Mouse (Mus musculus) forebrain, embryonic 15.5 days (tissue): ENCODE measurements around the gene Gpr55. TPM values are rescaled to one million over a fixed set of nuclear protein-coding genes. Genes with fewer than 3 reads are reported as not detected.

Source experiments
- ATAC-seq: fragments of 200-750 bp; cut with Nextera tagmentation; replicated peaks from 2 replicates; pipeline ENCODE4 v1.8.0; 2017; ENCODE audit warnings: mild to moderate bottlenecking, moderate TSS enrichment, moderate library complexity
- H3K27ac ChIP-seq: fragments of 300-500 bp; sonication (generic); replicated peaks from 2 replicates; pipeline ENCODE4 v1.5.1; 2015; ENCODE audit warnings: mild to moderate bottlenecking, inconsistent platforms
- H3K27me3 ChIP-seq: fragments of 300-500 bp; sonication (generic); 2 replicates; pipeline ENCODE4 v1.6.1; 2015; ENCODE audit warnings: inconsistent platforms
- H3K36me3 ChIP-seq: fragments of 300-500 bp; sonication (generic); 2 replicates; pipeline ENCODE4 v1.6.1; 2015; ENCODE audit warnings: mild to moderate bottlenecking, inconsistent platforms
- H3K4me1 ChIP-seq: fragments of 300-500 bp; sonication (generic); 2 replicates; pipeline ENCODE4 v1.6.1; 2015; ENCODE audit warnings: inconsistent platforms
- H3K4me2 ChIP-seq: fragments of 300-500 bp; sonication (generic); replicated peaks from 2 replicates; pipeline ENCODE4 v1.6.1; 2015; ENCODE audit warnings: mild to moderate bottlenecking, inconsistent platforms
- H3K4me3 ChIP-seq: fragments of 300-500 bp; sonication (generic); 2 replicates; pipeline ENCODE4 v1.5.1; 2015; ENCODE audit warnings: mild to moderate bottlenecking, inconsistent platforms
- H3K9ac ChIP-seq: fragments of 300-500 bp; sonication (generic); replicated peaks from 2 replicates; pipeline ENCODE4 v1.6.1; 2015; ENCODE audit warnings: mild to moderate bottlenecking, inconsistent platforms
- H3K9me3 ChIP-seq: fragments of 300-500 bp; sonication (generic); 2 replicates; pipeline ENCODE4 v1.6.1; 2016; ENCODE audit warnings: inconsistent platforms
- WGBS: fragments of 180-500 bp; shearing (Covaris S2); methylation state at CpG from one replicate; pipeline ENCODE4 v1.1.7; 2015; ENCODE audit warnings: mixed read lengths; 5-methylcytosine and 5-hydroxymethylcytosine counted together
- polyA plus RNA-seq: library from polyadenylated mRNA; unstranded; fragments of >200 nt; fragmentation: Nextera tagmentation; extraction: Ambion mirVana; gene quantifications from 2 replicates; pipeline ENCODE4 v1.2.1, GENCODE M21; 2015

Gene Gpr55
- polyA plus RNA-seq, 1 experiment from 2014 or later = 0.15 TPM

DNA sequence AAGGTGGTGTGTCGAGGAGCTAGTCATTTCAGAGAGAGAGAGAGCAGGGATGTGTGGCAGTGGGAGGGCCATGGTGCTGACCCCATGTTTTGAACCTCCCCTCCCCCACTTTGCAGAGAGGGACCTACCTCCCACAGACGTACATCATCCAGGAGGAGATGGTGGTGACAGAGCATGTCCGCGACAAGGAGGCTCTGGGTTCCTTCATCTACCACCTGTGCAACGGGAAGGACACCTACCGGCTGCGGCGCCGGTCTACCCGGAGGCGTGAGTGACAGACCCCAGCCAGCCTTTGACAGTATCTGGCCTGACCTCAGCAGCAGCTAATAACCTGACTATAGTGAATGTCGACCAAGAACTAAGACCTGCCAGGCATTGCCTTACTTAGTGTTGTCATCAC lies 53.9 kb downstream of the Gpr55 start:
- 93% methylated on average over 12 of the region's 12 CpGs for WGBS
- ATAC-seq = no peak

DNA sequence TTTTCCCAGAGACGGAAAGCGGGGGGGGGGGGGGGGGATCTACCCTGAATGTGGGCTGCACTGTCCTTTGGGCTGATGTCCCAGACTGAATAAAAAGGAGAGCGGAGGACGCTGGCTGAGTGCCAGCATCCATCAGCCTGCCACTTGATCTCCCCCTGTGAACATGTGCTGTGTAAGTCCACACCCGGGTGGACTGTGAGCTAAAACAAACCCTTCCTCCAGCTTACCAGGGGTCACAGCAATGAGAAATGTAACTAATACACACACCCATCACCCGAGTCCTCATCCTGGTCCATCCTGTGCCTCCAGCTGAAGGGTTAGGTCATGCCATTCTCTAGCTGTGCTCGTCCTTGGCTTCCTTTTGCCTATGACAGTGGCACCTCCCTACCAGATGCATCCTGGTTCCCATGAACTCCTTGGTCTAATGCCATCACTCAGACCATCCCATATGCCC lies 58.7 kb downstream of the Gpr55 start:
- no peak overlapping the region for H3K4me3 ChIP-seq
- peak overlapping the region; percentile 80 for H3K27ac ChIP-seq
- H3K9ac ChIP-seq = no peak overlapping the region
- H3K27me3 ChIP-seq = no peaks in the 10 kb centered on the region
- H3K36me3 ChIP-seq = peaks cover 31% of the 10 kb centered on the region
- 9% methylated on average over 7 of the region's 7 CpGs for WGBS
- no peak overlapping the region for H3K4me2 ChIP-seq
- no peaks in the 10 kb centered on the region for H3K9me3 ChIP-seq
- peaks cover 56% of the 10 kb centered on the region for H3K4me1 ChIP-seq
- ATAC-seq = peak; percentile 66

More for the DNA sequence above, 53.9 kb downstream of the Gpr55 start:
- no peak overlapping the region for H3K4me2 ChIP-seq
- no peak overlapping the region for H3K27ac ChIP-seq
- no peak overlapping the region for H3K4me3 ChIP-seq
- no peak overlapping the region for H3K9ac ChIP-seq
- H3K9me3 ChIP-seq = no peaks in the 10 kb centered on the region
- H3K27me3 ChIP-seq = no peaks in the 10 kb centered on the region
- H3K36me3 ChIP-seq = peaks cover 43% of the 10 kb centered on the region
- H3K4me1 ChIP-seq = peaks cover 9% of the 10 kb centered on the region

DNA sequence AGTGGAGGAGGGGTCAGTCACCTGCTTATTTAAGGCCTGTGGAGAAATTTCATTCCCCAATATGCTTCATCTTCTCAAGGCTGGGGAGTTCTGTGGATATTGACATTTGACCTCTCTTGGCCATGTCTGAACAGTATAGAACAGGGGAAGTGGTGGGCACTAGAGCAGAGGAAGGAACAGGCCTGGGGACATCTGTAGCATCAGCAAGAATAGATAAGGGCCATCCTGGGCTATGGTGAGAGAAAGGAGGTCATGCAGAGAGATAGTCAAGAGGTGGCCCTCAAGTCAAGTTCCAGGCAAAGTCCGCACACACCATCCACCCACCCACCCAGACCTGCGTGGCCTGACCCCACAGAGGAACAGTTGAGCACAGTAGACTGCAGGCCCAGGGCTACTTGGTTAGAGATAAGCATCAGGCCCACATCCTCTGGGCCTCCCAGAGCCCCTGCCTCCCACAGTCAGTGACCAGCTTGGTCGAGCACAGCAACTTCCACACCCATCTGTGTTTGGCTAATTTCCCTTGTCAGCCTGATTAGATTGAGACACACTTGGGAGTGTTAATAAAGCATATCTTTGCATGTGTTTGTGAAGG lies 59.2 kb downstream of the Gpr55 start:
- 47% methylated on average over 3 of the region's 3 CpGs for WGBS
- H3K27me3 ChIP-seq = no peaks in the 10 kb centered on the region
- H3K4me1 ChIP-seq = peaks cover 61% of the 10 kb centered on the region
- H3K9me3 ChIP-seq = no peaks in the 10 kb centered on the region
- peak; percentile 53 for ATAC-seq
- H3K27ac ChIP-seq = peak overlapping the region; percentile 80
- peaks cover 27% of the 10 kb centered on the region for H3K36me3 ChIP-seq
- no peak overlapping the region for H3K4me2 ChIP-seq
- no peak overlapping the region for H3K4me3 ChIP-seq
- no peak overlapping the region for H3K9ac ChIP-seq

DNA sequence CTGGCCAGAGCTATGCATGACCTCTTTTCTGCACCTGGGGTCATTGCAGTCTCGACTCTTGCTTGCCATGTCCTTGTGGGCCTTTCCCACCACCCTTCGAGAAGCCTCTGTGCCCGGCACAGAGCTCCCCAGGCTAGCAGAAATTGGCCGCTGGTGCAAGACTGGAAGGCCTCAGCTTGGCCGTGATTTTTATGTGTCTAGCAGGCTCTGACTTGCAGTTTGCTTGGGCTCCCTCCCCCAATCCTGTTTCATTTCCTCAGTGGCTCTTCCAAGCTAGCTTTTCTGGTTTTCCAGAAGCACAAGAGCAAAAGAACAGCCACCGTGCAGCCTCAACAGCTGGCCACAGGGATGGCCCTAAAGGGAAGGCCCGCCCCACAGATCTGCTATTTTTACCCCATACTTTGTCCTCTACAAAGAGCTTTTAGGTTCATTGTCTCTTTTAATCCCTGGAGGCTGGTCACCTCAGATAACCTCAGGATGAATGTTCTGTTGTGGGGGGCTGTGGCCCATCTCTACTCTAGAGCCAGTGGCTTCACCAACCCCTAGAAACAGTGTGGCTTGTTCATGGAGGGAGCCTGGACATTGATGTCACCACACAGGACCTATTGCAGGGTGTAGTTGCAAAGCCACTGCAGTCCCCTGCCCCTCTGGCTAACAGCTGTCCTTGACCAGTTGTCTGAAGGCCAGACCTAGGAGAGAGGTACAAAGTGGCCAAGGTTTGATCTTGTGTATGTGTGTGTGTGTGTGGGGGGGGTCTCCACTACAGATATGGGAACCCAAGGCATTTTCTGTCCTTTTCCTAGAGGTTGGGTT lies 60.1 kb downstream of the Gpr55 start:
- no peak for ATAC-seq
- 76% methylated on average over 7 of the region's 7 CpGs for WGBS
- peaks cover 70% of the 10 kb centered on the region for H3K4me1 ChIP-seq
- no peak overlapping the region for H3K4me3 ChIP-seq
- H3K4me2 ChIP-seq = no peak overlapping the region
- no peaks in the 10 kb centered on the region for H3K9me3 ChIP-seq
- H3K9ac ChIP-seq = no peak overlapping the region
- peaks cover 18% of the 10 kb centered on the region for H3K36me3 ChIP-seq
- no peaks in the 10 kb centered on the region for H3K27me3 ChIP-seq
- peak overlapping the region; percentile 88 for H3K27ac ChIP-seq

DNA sequence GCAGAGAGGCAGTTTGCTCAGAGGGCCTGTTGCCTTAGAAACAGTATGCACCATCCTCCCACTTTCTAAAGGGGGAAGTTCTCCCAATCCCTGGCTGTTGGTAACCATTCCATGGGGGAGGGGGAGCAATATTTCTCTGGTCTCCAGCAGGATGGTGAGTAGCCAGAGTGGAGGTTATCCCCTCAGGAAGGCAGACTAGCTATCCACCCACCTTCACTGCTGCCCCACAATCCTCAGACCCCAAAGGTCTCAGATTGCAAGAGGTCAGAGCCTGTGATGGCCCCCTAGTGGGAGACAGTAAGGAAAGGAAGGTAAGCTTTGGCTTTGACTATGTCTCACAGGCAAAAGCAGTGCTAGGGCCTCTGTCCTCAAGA lies 61.4 kb downstream of the Gpr55 start:
- Histone ChIP-seq H3K36me3 (peaks cover 5% of the 10 kb centered on the region; the same call in 1 of the 2 replicates), H3K27me3 (no peaks in the 10 kb centered on the region), H3K9me3 (no peaks in the 10 kb centered on the region), H3K4me2 (peak overlapping the region; percentile 84), H3K9ac (0 out of 2 replicates have a peak overlapping the region, but pooled peaks have one; percentile 15), H3K4me1 (peaks cover 77% of the 10 kb centered on the region), H3K4me3 (no peak overlapping the region), H3K27ac (peak overlapping the region; percentile 88)
- no peak for ATAC-seq

DNA sequence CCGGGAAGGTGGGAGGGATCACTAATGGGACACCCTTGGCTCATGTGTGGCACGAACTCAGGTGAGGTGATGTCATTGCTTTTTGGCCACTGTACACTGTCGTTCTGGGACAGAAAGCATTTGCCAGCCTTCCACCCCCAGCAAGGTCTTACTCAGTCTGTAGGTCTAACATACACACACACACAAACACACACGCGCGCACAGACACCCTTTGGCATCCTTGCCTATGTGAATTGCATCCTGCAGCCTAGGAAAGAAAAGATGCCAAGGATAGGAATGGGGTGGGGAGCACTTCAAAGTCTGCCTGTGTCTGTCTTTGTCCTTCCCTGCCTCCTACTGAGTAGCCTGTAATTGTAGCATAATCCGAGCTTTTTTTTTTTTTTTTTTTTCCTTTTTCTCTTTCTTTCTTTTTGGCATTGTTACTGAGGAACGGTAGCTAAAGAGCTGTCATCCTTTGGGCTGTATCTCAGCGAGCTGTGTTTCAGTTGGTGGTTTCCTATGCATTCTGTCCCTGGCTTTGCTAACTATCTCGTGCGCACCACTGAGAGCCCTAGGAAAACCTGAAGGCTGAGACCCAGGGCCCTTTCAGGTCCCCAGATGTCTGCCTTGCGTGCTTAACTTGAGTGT lies 61.9 kb downstream of the Gpr55 start:
- Histone ChIP-seq H3K36me3 (peaks cover 1% of the 10 kb centered on the region; the same call in 1 of the 2 replicates), H3K4me3 (peak overlapping the region; percentile 2; the same call in 1 of the 2 replicates), H3K27ac (peak overlapping the region; percentile 88), H3K9ac (peak overlapping the region; percentile 39), H3K9me3 (no peaks in the 10 kb centered on the region), H3K4me2 (peak overlapping the region; percentile 84), H3K27me3 (no peaks in the 10 kb centered on the region), H3K4me1 (peaks cover 80% of the 10 kb centered on the region)
- no peak for ATAC-seq
- 12% methylated on average over 12 of the region's 12 CpGs for WGBS

DNA sequence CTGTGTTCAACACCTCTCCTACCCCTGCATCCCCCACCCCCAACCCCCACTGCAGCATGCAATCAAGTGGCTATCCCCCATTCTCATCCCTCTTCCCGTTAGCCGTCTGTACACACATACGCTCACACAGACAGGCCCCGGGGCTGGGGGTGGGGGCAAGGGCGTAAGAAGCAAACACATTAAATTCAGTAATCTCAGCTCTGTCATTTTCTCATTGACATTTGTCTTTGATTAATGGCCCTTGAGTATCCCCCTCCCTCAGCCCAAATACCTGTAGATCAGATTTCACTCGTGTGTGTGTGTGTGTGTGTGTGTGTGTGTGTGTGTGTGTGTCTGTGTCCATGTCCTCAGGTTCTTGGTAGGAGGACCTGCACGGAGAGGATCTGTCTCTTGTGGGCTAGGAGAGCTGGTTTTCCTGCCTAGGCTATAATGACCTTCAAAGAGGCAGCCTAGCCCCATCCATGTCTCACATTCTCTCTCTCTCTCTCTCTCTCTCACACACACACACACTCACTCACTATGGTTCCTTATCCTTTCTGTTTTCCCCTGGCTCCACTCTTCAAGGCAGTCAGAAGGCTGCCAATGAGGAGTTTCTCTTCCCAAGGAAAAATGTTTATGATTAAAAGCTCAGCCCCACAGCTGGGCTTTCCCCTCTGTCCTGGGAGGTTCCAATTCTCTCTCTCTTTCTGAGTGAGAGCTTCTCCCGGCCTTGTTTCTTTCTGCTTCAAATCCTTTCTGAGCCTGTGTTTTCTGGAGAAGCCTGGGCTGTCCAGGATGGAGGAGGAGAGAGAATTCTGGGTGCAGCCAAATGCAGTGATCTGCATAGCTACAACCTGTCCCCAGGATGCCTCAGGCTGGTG lies 62.7 kb downstream of the Gpr55 start:
- no peak for ATAC-seq
- Histone ChIP-seq H3K9me3 (no peaks in the 10 kb centered on the region), H3K27me3 (no peaks in the 10 kb centered on the region), H3K27ac (peak overlapping the region; percentile 88), H3K4me3 (peak overlapping the region; percentile 2; the same call in 1 of the 2 replicates), H3K9ac (peak overlapping the region; percentile 39), H3K4me1 (peaks cover 83% of the 10 kb centered on the region), H3K4me2 (peak overlapping the region; percentile 84), H3K36me3 (no peaks in the 10 kb centered on the region)
- 16% methylated on average over 8 of the region's 8 CpGs for WGBS

DNA sequence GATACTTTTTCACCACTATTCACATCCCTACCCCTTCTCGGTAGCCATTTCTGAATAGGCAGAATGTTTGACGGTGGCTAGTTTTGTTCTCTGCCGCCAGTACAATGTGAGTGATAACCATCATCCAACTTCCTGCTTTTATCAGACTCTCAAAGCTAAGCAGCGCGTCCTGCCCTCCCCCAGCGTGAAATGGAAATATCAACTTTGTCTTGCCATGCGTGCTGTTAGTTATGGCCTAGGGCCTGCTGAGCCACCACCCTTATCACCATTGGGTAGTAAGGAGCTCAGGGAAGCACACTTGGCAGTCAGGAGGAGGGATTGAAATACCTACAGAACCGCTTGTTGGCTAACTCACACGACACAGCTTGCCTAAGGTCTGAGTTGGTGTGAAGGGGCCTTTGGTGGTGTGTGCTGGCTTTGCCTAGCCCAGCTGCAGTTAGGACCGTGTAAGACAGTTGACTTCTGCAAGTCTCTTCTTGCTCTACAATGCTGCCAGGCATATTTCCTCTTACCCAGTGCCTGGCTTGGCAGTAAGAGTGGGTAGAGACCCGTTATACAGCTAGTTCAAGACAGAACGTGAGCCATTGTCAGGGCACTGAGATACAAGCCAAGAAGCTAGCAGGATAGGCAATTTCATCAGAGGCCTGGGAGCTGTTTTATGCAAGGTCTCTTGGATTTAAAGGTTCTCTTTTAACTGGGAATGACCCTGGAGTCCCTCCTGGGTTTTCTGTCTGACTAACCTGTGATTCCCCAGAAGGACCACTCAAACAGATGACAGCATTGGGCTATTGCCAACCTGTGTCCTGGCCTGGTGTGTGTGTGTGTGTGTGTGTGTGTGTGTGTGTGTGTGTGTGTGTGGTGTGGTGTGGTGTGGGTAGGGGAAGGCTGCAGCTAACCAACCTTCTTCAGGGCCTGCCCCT lies 63.8 kb downstream of the Gpr55 start:
- H3K27me3 ChIP-seq = no peaks in the 10 kb centered on the region
- no peaks in the 10 kb centered on the region for H3K36me3 ChIP-seq
- H3K4me1 ChIP-seq = peaks cover 76% of the 10 kb centered on the region
- no peaks in the 10 kb centered on the region for H3K9me3 ChIP-seq
- peak overlapping the region; percentile 84 for H3K4me2 ChIP-seq
- peak overlapping the region; percentile 86 for H3K4me3 ChIP-seq
- H3K27ac ChIP-seq = peak overlapping the region; percentile 88
- H3K9ac ChIP-seq = 0 out of 2 replicates have a peak overlapping the region, but pooled peaks have one; percentile 24
- no peak for ATAC-seq
- 62% methylated on average over 12 of the region's 12 CpGs for WGBS

DNA sequence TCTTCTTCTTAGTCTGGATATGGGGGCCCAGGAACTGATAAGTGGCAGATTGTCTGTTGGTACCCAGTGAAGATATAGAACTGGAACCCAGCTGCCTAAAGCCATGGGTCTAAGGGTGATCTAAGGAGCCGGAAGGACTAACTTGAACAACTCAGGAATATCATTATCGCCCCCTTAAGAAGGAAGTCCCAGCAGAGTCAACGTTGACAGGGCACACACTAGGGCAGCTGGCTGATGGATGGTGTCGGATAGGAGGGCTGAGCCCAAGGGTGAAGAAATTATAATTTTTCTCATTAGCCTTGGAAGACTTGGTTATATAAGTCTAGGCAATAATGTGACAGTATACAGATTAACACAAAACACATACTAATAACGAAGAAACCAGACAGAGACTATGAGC lies 64.7 kb downstream of the Gpr55 start:
- ATAC-seq = no peak
- H3K27ac ChIP-seq = peak overlapping the region; percentile 88
- peak overlapping the region; percentile 80 for H3K9ac ChIP-seq

DNA sequence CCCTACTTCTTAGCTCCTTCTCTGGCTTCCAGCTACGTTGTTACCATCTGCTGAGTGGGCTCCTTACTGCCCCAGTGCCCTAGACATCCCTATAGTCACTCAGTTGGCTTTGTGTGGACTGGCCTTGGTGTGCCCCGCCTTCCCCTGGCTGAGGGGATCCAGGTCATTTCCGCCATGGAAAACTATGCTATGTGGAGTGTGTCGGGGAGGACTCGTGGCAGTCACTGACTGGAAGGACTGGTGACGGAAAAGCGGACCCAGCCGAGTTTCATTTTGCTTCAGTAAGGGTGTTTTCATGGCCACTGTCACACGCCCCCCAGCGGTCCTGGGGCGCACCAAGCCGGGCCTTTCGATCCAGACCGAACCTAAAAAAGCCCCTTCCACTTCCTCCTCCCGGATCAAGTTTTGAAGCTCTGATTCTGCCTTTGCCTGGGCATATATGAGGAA lies 65.4 kb downstream of the Gpr55 start:
- ATAC-seq = peak; percentile 30
- no peaks in the 10 kb centered on the region for H3K9me3 ChIP-seq
- H3K36me3 ChIP-seq = no peaks in the 10 kb centered on the region
- peak overlapping the region; percentile 86 for H3K4me3 ChIP-seq
- peaks cover 59% of the 10 kb centered on the region for H3K4me1 ChIP-seq
- H3K27ac ChIP-seq = peak overlapping the region; percentile 87
- 3% methylated on average over 15 of the region's 15 CpGs for WGBS
- peak overlapping the region; percentile 80 for H3K9ac ChIP-seq
- H3K4me2 ChIP-seq = peak overlapping the region; percentile 84
- no peaks in the 10 kb centered on the region for H3K27me3 ChIP-seq

More for the DNA sequence above, 64.7 kb downstream of the Gpr55 start:
- peaks cover 66% of the 10 kb centered on the region for H3K4me1 ChIP-seq
- 66% methylated on average over 5 of the region's 5 CpGs for WGBS
- H3K4me3 ChIP-seq = peak overlapping the region; percentile 86
- H3K36me3 ChIP-seq = no peaks in the 10 kb centered on the region
- H3K4me2 ChIP-seq = peak overlapping the region; percentile 84
- no peaks in the 10 kb centered on the region for H3K27me3 ChIP-seq
- H3K9me3 ChIP-seq = no peaks in the 10 kb centered on the region
